13 mouse cellular contexts compared by ENCODE assay signal in the genomic region with DNA sequence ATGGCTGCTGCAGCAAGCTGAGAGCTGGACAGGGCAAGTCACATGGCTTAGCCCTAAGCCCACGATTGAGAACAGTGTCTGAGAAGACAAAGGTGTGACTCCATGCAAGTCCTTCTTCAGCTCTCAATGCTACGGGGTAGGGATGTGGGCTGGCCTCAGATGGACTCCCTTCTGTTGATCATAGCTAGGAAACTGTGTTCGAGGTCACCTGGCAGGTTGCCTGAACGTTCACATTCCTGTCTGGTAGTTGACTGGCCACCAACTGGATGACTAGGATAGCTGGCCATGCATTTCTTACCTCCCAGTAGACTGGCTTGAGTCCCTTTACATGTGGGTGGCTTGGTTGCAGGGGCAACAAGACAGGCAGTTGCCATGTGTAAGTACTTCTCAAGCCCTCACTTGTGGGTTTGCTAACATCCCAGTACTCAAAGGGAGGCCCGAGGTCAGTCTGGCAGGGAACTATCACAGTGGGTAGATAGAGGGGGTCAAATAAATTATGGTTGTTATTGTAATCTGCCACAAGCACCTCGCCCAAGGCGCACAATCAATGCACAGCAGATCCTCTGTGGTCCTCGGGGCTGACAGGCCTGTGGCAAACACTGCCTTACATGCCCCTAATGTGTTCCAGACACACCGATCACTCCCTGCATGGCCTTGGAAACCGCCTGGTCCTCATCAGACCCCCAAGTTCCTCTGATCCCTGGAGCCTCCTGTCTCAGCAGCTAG.
DNase-seq lines count a peak whose midpoint lies in the region; ATAC-seq and TF ChIP-seq lines count a peak whose summit lies in the region.
"Had no signal": no experiment of that assay in that cellular context is flagged by ENCODE, and none has a peak within 500 bp of the region (broad histone marks: within the 10 kb centered on the region; RNA-seq: fewer than 3 reads in every experiment).

No protein-coding gene starts in this region.

- no peaks in the 10 kb centered on the region for H3K9me3 ChIP-seq in forebrain, embryonic 10.5 days
- H3K9me3 ChIP-seq in forebrain, postnatal 0 days (ENCODE audit: low read length): no peaks in the 10 kb centered on the region
- H3K9me3 ChIP-seq in embryonic facial prominence, embryonic 10.5 days: no peaks in the 10 kb centered on the region
- H3K9me3 ChIP-seq in kidney, postnatal 0 days (replicated peaks; ENCODE audit: low read length): no peaks in the 10 kb centered on the region
- no peaks in the 10 kb centered on the region for H3K9me3 ChIP-seq in liver, embryonic 12.5 days (replicated peaks)
- H3K9me3 ChIP-seq in forebrain, embryonic 16.5 days (ENCODE audit: control insufficient read depth, low read length): no peaks in the 10 kb centered on the region

- H3K9ac ChIP-seq in forebrain, postnatal 0 days: no peak overlapping the region
- no peak overlapping the region for H3K9ac ChIP-seq in kidney, postnatal 0 days (ENCODE audit: low read depth, low read length)
- H3K9ac ChIP-seq in liver, embryonic 12.5 days: no peak overlapping the region
- H3K9ac ChIP-seq in forebrain, embryonic 16.5 days (replicated peaks; ENCODE audit: low read depth, low read length): no peak overlapping the region

- no peak for TF ChIP-seq CTCF in forebrain, postnatal 0 days (IDR thresholded peaks at IDR 0.05; ENCODE audit: low read depth)
- TF ChIP-seq CTCF in kidney, postnatal 0 days (IDR thresholded peaks at IDR 0.05; ENCODE audit: low read depth): no peak

- H3K4me1 ChIP-seq in forebrain, embryonic 10.5 days: peaks cover 27% of the 10 kb centered on the region
- H3K4me1 ChIP-seq in forebrain, postnatal 0 days (ENCODE audit: insufficient read depth): no peaks in the 10 kb centered on the region
- H3K4me1 ChIP-seq in embryonic facial prominence, embryonic 10.5 days: peaks cover 50% of the 10 kb centered on the region
- H3K4me1 ChIP-seq in kidney, postnatal 0 days (replicated peaks; ENCODE audit: insufficient read depth, low read length): no peaks in the 10 kb centered on the region; the same call in 1 of the 2 replicates
- no peaks in the 10 kb centered on the region for H3K4me1 ChIP-seq in liver, embryonic 12.5 days
- H3K4me1 ChIP-seq in forebrain, embryonic 16.5 days (replicated peaks; ENCODE audit: control insufficient read depth, insufficient read depth, low read length): 0 out of 2 replicates have a peak, but pooled peaks cover 2% of the 10 kb centered on the region

- peak; percentile 36 for DNase-seq in forebrain, embryonic 10.5 days (ENCODE audit: extremely low spot score, low spot score)
- DNase-seq in forebrain, postnatal 0 days: no peak
- peak; percentile 48 for DNase-seq in Muller cell, postnatal 12 days (ENCODE audit: inconsistent ontology term)
- peak; percentile 79 for DNase-seq in embryonic facial prominence, embryonic 10.5 days (ENCODE audit: low spot score)
- no peak for DNase-seq in kidney, postnatal 0 days (ENCODE audit: low spot score)
- no peak for DNase-seq in B cell, adult 2 months
- DNase-seq: cerebellum, adult 11 months; heart, adult 2 months; right cerebral cortex, postnatal 14 days; thymus, postnatal 36 days had no signal

- H3K27me3 ChIP-seq in forebrain, embryonic 10.5 days (ENCODE audit: poor library complexity, severe bottlenecking): 0 out of 2 replicates have a peak, but pooled peaks cover 5% of the 10 kb centered on the region
- H3K27me3 ChIP-seq in forebrain, postnatal 0 days (ENCODE audit: insufficient read depth, low read length): no peaks in the 10 kb centered on the region
- peaks cover 25% of the 10 kb centered on the region; the same call in 1 of the 2 replicates for H3K27me3 ChIP-seq in embryonic facial prominence, embryonic 10.5 days (replicated peaks; ENCODE audit: low read depth, poor library complexity, severe bottlenecking)
- H3K27me3 ChIP-seq in kidney, postnatal 0 days (ENCODE audit: insufficient read depth, low read length): no peaks in the 10 kb centered on the region
- no peaks in the 10 kb centered on the region; the same call in 1 of the 2 replicates for H3K27me3 ChIP-seq in liver, embryonic 12.5 days (replicated peaks)
- no peaks in the 10 kb centered on the region for H3K27me3 ChIP-seq in forebrain, embryonic 16.5 days (replicated peaks; ENCODE audit: control insufficient read depth, insufficient read depth, low read length)

- H3K4me2 ChIP-seq in forebrain, postnatal 0 days (ENCODE audit: low read depth): no peak overlapping the region
- no peak overlapping the region for H3K4me2 ChIP-seq in kidney, postnatal 0 days (ENCODE audit: low read length)
- no peak overlapping the region for H3K4me2 ChIP-seq in liver, embryonic 12.5 days
- H3K4me2 ChIP-seq in forebrain, embryonic 16.5 days (ENCODE audit: low read length): no peak overlapping the region
- H3K4me2 ChIP-seq: liver, embryonic 11.5 days had no signal

- peak overlapping the region; percentile 48 for H3K27ac ChIP-seq in forebrain, embryonic 10.5 days
- H3K27ac ChIP-seq in forebrain, postnatal 0 days (ENCODE audit: low read depth, low read length): no peak overlapping the region
- peak overlapping the region; percentile 79 for H3K27ac ChIP-seq in embryonic facial prominence, embryonic 10.5 days (replicated peaks)
- H3K27ac ChIP-seq in kidney, postnatal 0 days: 0 out of 2 replicates have a peak overlapping the region, but pooled peaks have one; percentile 10
- no peak overlapping the region for H3K27ac ChIP-seq in liver, embryonic 12.5 days
- no peak overlapping the region for H3K27ac ChIP-seq in forebrain, embryonic 16.5 days (ENCODE audit: low read length)
- H3K27ac ChIP-seq: heart, adult 2 months had no signal

- no peaks in the 10 kb centered on the region for H3K36me3 ChIP-seq in forebrain, embryonic 10.5 days (replicated peaks)
- no peaks in the 10 kb centered on the region for H3K36me3 ChIP-seq in forebrain, postnatal 0 days (ENCODE audit: insufficient read depth)
- no peaks in the 10 kb centered on the region for H3K36me3 ChIP-seq in embryonic facial prominence, embryonic 10.5 days (replicated peaks)
- no peaks in the 10 kb centered on the region for H3K36me3 ChIP-seq in kidney, postnatal 0 days (ENCODE audit: insufficient read depth, low read length)
- H3K36me3 ChIP-seq in liver, embryonic 12.5 days: no peaks in the 10 kb centered on the region
- no peaks in the 10 kb centered on the region for H3K36me3 ChIP-seq in forebrain, embryonic 16.5 days (ENCODE audit: control insufficient read depth, insufficient read depth)

- no peak overlapping the region for H3K4me3 ChIP-seq in forebrain, embryonic 10.5 days
- H3K4me3 ChIP-seq in forebrain, postnatal 0 days (ENCODE audit: low read depth, low read length): no peak overlapping the region
- H3K4me3 ChIP-seq in embryonic facial prominence, embryonic 10.5 days: no peak overlapping the region
- H3K4me3 ChIP-seq in kidney, postnatal 0 days (replicated peaks; ENCODE audit: low read depth, low read length): no peak overlapping the region
- H3K4me3 ChIP-seq in liver, embryonic 12.5 days: no peak overlapping the region
- no peak overlapping the region for H3K4me3 ChIP-seq in forebrain, embryonic 16.5 days (replicated peaks; ENCODE audit: low read length)
- H3K4me3 ChIP-seq: heart, adult 2 months had no signal

- 79% methylated on average over 10 of the region's 10 CpGs for WGBS in forebrain, embryonic 10.5 days
- WGBS in forebrain, postnatal 0 days: 79% methylated on average over 10 of the region's 10 CpGs
- 45% methylated on average over 10 of the region's 10 CpGs for WGBS in embryonic facial prominence, embryonic 10.5 days
- WGBS in kidney, postnatal 0 days: 63% methylated on average over 10 of the region's 10 CpGs
- WGBS in liver, embryonic 12.5 days (ENCODE audit: insufficient replicate concordance): 62% methylated on average over 10 of the region's 10 CpGs
- WGBS in forebrain, embryonic 16.5 days: 84% methylated on average over 10 of the region's 10 CpGs

- ATAC-seq in forebrain, postnatal 0 days: no peak
- no peak for ATAC-seq in kidney, postnatal 0 days (replicated peaks; ENCODE audit: low FRiP score, low read depth)
- ATAC-seq in liver, embryonic 12.5 days: no peak
- ATAC-seq in forebrain, embryonic 16.5 days: no peak

Comparison
In these comparisons a context has a peak if more than half of its experiments do, and no peak if none do; other contexts are left out.
1. DNase-seq: peak in forebrain, embryonic 10.5 days (single experiment), Muller cell, postnatal 12 days (single experiment) and embryonic facial prominence, embryonic 10.5 days (single experiment); none in forebrain, postnatal 0 days (single experiment), kidney, postnatal 0 days (single experiment) and B cell, adult 2 months (0 of 2).
2. H3K27ac ChIP-seq: peak in forebrain, embryonic 10.5 days (single experiment), embryonic facial prominence, embryonic 10.5 days (single experiment) and kidney, postnatal 0 days (single experiment); none in forebrain, postnatal 0 days (single experiment), liver, embryonic 12.5 days (single experiment) and forebrain, embryonic 16.5 days (single experiment).